8 mouse cellular contexts compared by ENCODE assay signal in genomic region chr1:164744955-164745608, GRCm38 (mm10). TPM values are rescaled to one million over a fixed set of nuclear protein-coding genes. Genes with fewer than 3 reads are reported as not detected.
A peak's percentile ranks its signal among the peaks of the same experiment; 100 is the strongest.
DNase-seq lines count a peak whose midpoint lies in the region; ATAC-seq and TF ChIP-seq lines count a peak whose summit lies in the region.

No protein-coding gene starts in this region.

- H3K4me2 ChIP-seq in stomach, postnatal 0 days (replicated peaks; ENCODE audit: low read depth): no peak overlapping the region

- H3K27ac ChIP-seq in heart, adult 2 months: no peak overlapping the region
- H3K27ac ChIP-seq in stomach, postnatal 0 days (replicated peaks): no peak overlapping the region

- no peaks in the 10 kb centered on the region for H3K27me3 ChIP-seq in heart, adult 2 months (ENCODE audit: control insufficient read depth, insufficient read depth, low read length)
- H3K27me3 ChIP-seq in stomach, postnatal 0 days (ENCODE audit: control insufficient read depth, insufficient read depth, low read length): no peaks in the 10 kb centered on the region

- no peaks in the 10 kb centered on the region for H3K36me3 ChIP-seq in heart, adult 2 months (ENCODE audit: control insufficient read depth, insufficient read depth, low read length)
- H3K36me3 ChIP-seq in stomach, postnatal 0 days (ENCODE audit: control insufficient read depth, insufficient read depth, low read length): no peaks in the 10 kb centered on the region

- H3K9ac ChIP-seq in heart, adult 2 months (ENCODE audit: low read depth, low read length): no peak overlapping the region
- no peak overlapping the region for H3K9ac ChIP-seq in stomach, postnatal 0 days (ENCODE audit: low read length)

- peak; percentile 76 for TF ChIP-seq CTCF in heart, adult 2 months (IDR thresholded peaks at IDR 0.05)
- peak; percentile 73 for TF ChIP-seq CTCF in stomach, postnatal 0 days (IDR thresholded peaks at IDR 0.05; ENCODE audit: low read depth)

- no peak for DNase-seq in heart, adult 2 months
- no peak for DNase-seq in heart, postnatal 36 days
- DNase-seq in urinary bladder, postnatal 14 days (ENCODE audit: low spot score): peak; percentile 10
- DNase-seq in urinary bladder, postnatal 10 days (ENCODE audit: low spot score): no peak
- DNase-seq in fibroblast of lung, adult 2 months (ENCODE audit: low read depth): peak; percentile 22
- DNase-seq in stomach, postnatal 0 days (ENCODE audit: low spot score): no peak
- DNase-seq in left cerebral cortex, adult 8-10 months (ENCODE audit: low spot score in 2 of 2): no peak

- ATAC-seq in stomach, postnatal 0 days (ENCODE audit: low FRiP score, low TSS enrichment): no peak
- ATAC-seq in erythroblast, adult 5-6 weeks (replicated peaks; ENCODE audit: low FRiP score, poor library complexity, severe bottlenecking): no peak

- no peak for TF ChIP-seq POLR2A in heart, adult 2 months (IDR thresholded peaks at IDR 0.05; ENCODE audit: insufficient read depth, low read depth, low read length)

- H3K4me1 ChIP-seq in heart, adult 2 months (ENCODE audit: control insufficient read depth, insufficient read depth, low read length): no peaks in the 10 kb centered on the region
- no peaks in the 10 kb centered on the region for H3K4me1 ChIP-seq in stomach, postnatal 0 days (replicated peaks; ENCODE audit: control insufficient read depth, insufficient read depth)

- TF ChIP-seq EP300 in heart, adult 2 months (IDR thresholded peaks at IDR 0.05; ENCODE audit: insufficient read depth, low read depth, low read length): no peak
- no peak for TF ChIP-seq EP300 in stomach, postnatal 0 days (optimal IDR thresholded peaks at IDR 0.05)

- H3K79me2 ChIP-seq in heart, adult 2 months (replicated peaks; ENCODE audit: control insufficient read depth, insufficient read depth, low read length): no peaks in the 10 kb centered on the region

- no peak overlapping the region for H3K4me3 ChIP-seq in heart, adult 2 months
- H3K4me3 ChIP-seq in stomach, postnatal 0 days (ENCODE audit: low read depth, low read length): no peak overlapping the region

- no peaks in the 10 kb centered on the region for H3K9me3 ChIP-seq in stomach, postnatal 0 days (ENCODE audit: control insufficient read depth, low read length)

- intact Hi-C loops in heart, adult 2 months (cut with DNase I): no loop called here
- intact Hi-C loops in heart, postnatal 36 days (cut with DNase I): loop anchor here (5.0 kb wide), 1 partner anchor 377 kb away; no protein-coding TSS in a partner anchor

RNA-seq across cellular contexts. Expression of gene Dpt, which starts 51.4 kb away (rescaled TPM):
- 100 to 1,000 TPM in 1 of 2 experiments, 10 to 100 TPM in 1; 89.3 to 108 TPM for total RNA-seq in heart, adult 2 months (2021)
- polyA plus RNA-seq in heart, adult 2 months (2012; rRNA removed): 69.7 and 129 TPM in 2 replicates
- total RNA-seq in heart, postnatal 36 days (2021): 100 to 1,000 TPM; 109 TPM
- polyA plus RNA-seq in stomach, postnatal 0 days (2015; fragmentation: Nextera tagmentation; extraction: Ambion mirVana): 35.6 and 53.9 TPM in 2 replicates
- under 1 TPM in 3 of 4 experiments, not detected in 1; 0.18 to 0.42 (median 0.21) TPM for total RNA-seq in left cerebral cortex, adult 8-10 months (2022)
- not detected in 2 replicates for total RNA-seq in erythroblast, adult 5-6 weeks (2015; ENCODE audit: low replicate concordance)
- not detected in 2 replicates for total RNA-seq in erythroblast, adult 5-6 weeks (2017; ENCODE audit: low replicate concordance)

Comparison
In these comparisons a context has a peak if more than half of its experiments do, and no peak if none do; other contexts are left out.
1. DNase-seq: peak in urinary bladder, postnatal 14 days (single experiment) and fibroblast of lung, adult 2 months (single experiment); none in heart, adult 2 months (0 of 2), heart, postnatal 36 days (0 of 2), urinary bladder, postnatal 10 days (single experiment), stomach, postnatal 0 days (single experiment) and left cerebral cortex, adult 8-10 months (0 of 2).
2. RNA of gene Dpt, which starts 51.4 kb away (total RNA-seq): 109 TPM in heart, postnatal 36 days and 89.3 to 108 TPM in heart, adult 2 months; 0.18 to 0.42 TPM in left cerebral cortex, adult 8-10 months and not detected in erythroblast, adult 5-6 weeks; every median in the first group is over 10 times any median in the second.